Mouse (Mus musculus): Measurements from ENCODE around the gene Hdgfl3. TPM values are rescaled to one million over a fixed set of nuclear protein-coding genes. Genes with fewer than 3 reads are reported as not detected.

The Hdgfl3 gene
- total RNA-seq (2012; rRNA removed) (not detected in 2 replicates), polyA plus RNA-seq (2012; ENCODE audit: insufficient read depth in 1 of 2, insufficient read length in 2 of 2, low read depth in 1 of 2, low replicate concordance in 2 of 2, missing spikeins in 1 of 2) (under 1 TPM in 1 of 2 experiments, not detected in 1; 0.26 TPM)

DNA sequence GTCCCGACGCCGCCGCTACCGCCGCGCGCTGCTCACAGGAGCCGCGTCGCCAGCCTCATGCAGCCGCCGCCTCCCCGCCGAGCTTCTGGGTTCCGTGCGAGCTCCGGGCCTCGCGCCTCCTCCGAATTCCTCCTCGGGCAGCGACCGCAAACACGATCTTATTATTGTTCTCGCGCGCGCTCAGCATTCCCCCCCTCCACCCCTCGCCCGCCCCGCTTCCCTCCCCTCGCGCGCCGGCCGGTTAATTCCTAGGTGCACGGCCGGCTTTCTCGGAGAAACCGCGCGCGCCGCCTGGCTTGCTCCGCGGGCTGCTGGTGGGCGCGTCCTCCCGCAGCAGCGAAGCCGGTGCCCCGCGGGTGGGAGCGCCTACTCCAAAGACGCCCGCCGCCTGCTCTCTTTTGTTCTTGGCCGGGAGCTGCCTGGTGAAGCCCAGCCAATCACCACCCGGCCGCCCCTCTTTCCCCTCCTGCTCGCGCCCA is at the start of gene Hdgfl3:
Gene Hdgfl3, minus strand, starts transcription at position 207 of the 479 bp plus-strand sequence.
- H3K27me3 ChIP-seq (ENCODE audit: control insufficient read depth in 1 of 2, insufficient read depth in 2 of 2, low read length in 2 of 2), result no peaks in the 10 kb centered on the region; a peak in 1 of 4 replicates
- TF ChIP-seq USF2 (IDR thresholded peaks at IDR 0.05; ENCODE audit: borderline replicate concordance in 1 of 2, insufficient read depth in 1 of 2, low read depth in 1 of 2, low read length in 2 of 2) (no peak), HCFC1 (IDR thresholded peaks at IDR 0.05; ENCODE audit: low read depth, low read length) (no peak), GABPA (IDR thresholded peaks at IDR 0.05; ENCODE audit: low read depth, low read length) (no peak)
- DNase-seq (ENCODE audit: low read depth, low spot score), result no peak
- no peak within 1 kb of the TSS for H3K27ac ChIP-seq (ENCODE audit: control insufficient read depth, low read depth, low read length)
- H3K9me3 ChIP-seq (replicated peaks; ENCODE audit: insufficient read depth, low read length), result no peaks in the 10 kb centered on the region
- H3K79me2 ChIP-seq (ENCODE audit: control insufficient read depth, insufficient read depth, low read length, poor library complexity), result no peaks in the 10 kb centered on the region
- H3K4me1 ChIP-seq (ENCODE audit: control insufficient read depth in 1 of 2, insufficient read depth in 2 of 2, low read length in 2 of 2), result no peaks in the 10 kb centered on the region
- H3K9ac ChIP-seq (ENCODE audit: control insufficient read depth, low read depth, low read length, poor library complexity, severe bottlenecking), result no peak within 1 kb of the TSS
- no peaks in the 10 kb centered on the region for H3K36me3 ChIP-seq (ENCODE audit: control insufficient read depth in 1 of 2, insufficient read depth in 2 of 2, low read length in 2 of 2)
- no peak within 1 kb of the TSS for H3K4me3 ChIP-seq (ENCODE audit: control insufficient read depth in 1 of 2, insufficient read depth in 1 of 2, low read depth in 2 of 2, low read length in 2 of 2)

DNA sequence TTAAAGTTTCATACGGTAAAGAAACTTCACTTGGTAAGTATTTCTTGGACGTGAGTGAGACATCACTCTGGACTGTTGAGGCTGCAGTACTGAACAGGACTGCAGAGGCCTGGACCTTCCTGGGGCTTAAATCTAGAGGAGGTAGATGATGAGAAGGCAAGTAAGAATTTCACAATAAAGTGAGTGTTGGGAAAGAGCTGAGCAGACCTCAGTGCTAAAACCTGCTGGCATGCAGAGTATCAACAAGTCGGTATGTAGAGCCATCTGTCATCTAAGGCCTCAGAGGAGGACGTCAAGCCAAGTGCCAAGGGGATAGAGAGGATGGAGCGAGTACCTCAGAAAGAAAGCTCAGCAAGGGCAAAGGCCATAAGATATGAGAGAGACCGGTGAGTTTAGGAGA is 49.4 kb upstream of the Hdgfl3 start:
- Histone ChIP-seq H3K4me3 (ENCODE audit: control insufficient read depth in 1 of 2, insufficient read depth in 1 of 2, low read depth in 2 of 2, low read length in 2 of 2) (no peak overlapping the region), H3K4me1 (ENCODE audit: control insufficient read depth in 1 of 2, insufficient read depth in 2 of 2, low read length in 2 of 2) (no peaks in the 10 kb centered on the region), H3K36me3 (ENCODE audit: control insufficient read depth in 1 of 2, insufficient read depth in 2 of 2, low read length in 2 of 2) (no peaks in the 10 kb centered on the region), H3K79me2 (ENCODE audit: control insufficient read depth, insufficient read depth, low read length, poor library complexity) (no peaks in the 10 kb centered on the region), H3K9me3 (replicated peaks; ENCODE audit: insufficient read depth, low read length) (no peaks in the 10 kb centered on the region), H3K27me3 (ENCODE audit: control insufficient read depth in 1 of 2, insufficient read depth in 2 of 2, low read length in 2 of 2) (peaks cover 0 to 2% of the 10 kb centered on the region in 2 experiments; a peak in 1 of 4 replicates), H3K27ac (ENCODE audit: control insufficient read depth, low read depth, low read length) (no peak overlapping the region), H3K9ac (ENCODE audit: control insufficient read depth, low read depth, low read length, poor library complexity, severe bottlenecking) (no peak overlapping the region)
- no peak for DNase-seq (ENCODE audit: low read depth, low spot score)
- TF ChIP-seq MXI1 (IDR thresholded peaks at IDR 0.05; ENCODE audit: low read depth, low read length) (no peak), ZNF384 (IDR thresholded peaks at IDR 0.05; ENCODE audit: low read depth, low read length) (no peak), NRF1 (IDR thresholded peaks at IDR 0.05; ENCODE audit: insufficient read depth, low read depth, low read length, poor library complexity, severe bottlenecking) (no peak), TCF12 (IDR thresholded peaks at IDR 0.05; ENCODE audit: low read depth, low read length) (no peak), ELF1 (IDR thresholded peaks at IDR 0.05; ENCODE audit: low read depth, low read length) (no peak), SIN3A (IDR thresholded peaks at IDR 0.05; ENCODE audit: low read length) (no peak), NELFE (IDR thresholded peaks at IDR 0.05; ENCODE audit: low read depth, low read length) (no peak), USF2 (IDR thresholded peaks at IDR 0.05; ENCODE audit: borderline replicate concordance in 1 of 2, insufficient read depth in 1 of 2, low read depth in 1 of 2, low read length in 2 of 2) (no peak), MYB (IDR thresholded peaks at IDR 0.05; ENCODE audit: low read depth, low read length) (no peak), E2F4 (IDR thresholded peaks at IDR 0.05; ENCODE audit: borderline replicate concordance, low read depth, low read length) (no peak), ETS1 (IDR thresholded peaks at IDR 0.05; ENCODE audit: low read depth, low read length) (no peak), BHLHE40 (IDR thresholded peaks at IDR 0.05; ENCODE audit: borderline replicate concordance, low read depth, low read length) (no peak)

Measured in MEL (cell line).